Comparison of ENCODE assay signal across 16 mouse cellular contexts in genomic region chr12:83330056-83330455, GRCm38 (mm10).
"Had no signal": no experiment of that assay in that cellular context is flagged by ENCODE, and none has a peak within 500 bp of the region (broad histone marks: within the 10 kb centered on the region; RNA-seq: fewer than 3 reads in every experiment).

No protein-coding gene starts in this region.

- H3K9me3 ChIP-seq: limb, embryonic 13.5 days; midbrain, embryonic 12.5 days; neural tube, embryonic 13.5 days; stomach, embryonic 15.5 days had no signal

- H3K4me3 ChIP-seq: limb, embryonic 13.5 days; midbrain, embryonic 12.5 days; neural tube, embryonic 13.5 days; stomach, embryonic 15.5 days had no signal

- ATAC-seq: intestine, embryonic 16.5 days; midbrain, embryonic 16.5 days had no signal

- H3K27me3 ChIP-seq: limb, embryonic 13.5 days; midbrain, embryonic 12.5 days; neural tube, embryonic 13.5 days; stomach, embryonic 15.5 days had no signal

- H3K36me3 ChIP-seq: limb, embryonic 13.5 days; midbrain, embryonic 12.5 days; neural tube, embryonic 13.5 days; stomach, embryonic 15.5 days had no signal

- H3K27ac ChIP-seq: kidney, postnatal 0 days; limb, embryonic 13.5 days; liver, embryonic 14.5 days; midbrain, embryonic 12.5 days; neural tube, embryonic 13.5 days; stomach, embryonic 15.5 days had no signal

- H3K9ac ChIP-seq: limb, embryonic 13.5 days; liver, embryonic 14.5 days; midbrain, embryonic 12.5 days; neural tube, embryonic 13.5 days; stomach, embryonic 15.5 days had no signal

- H3K4me1 ChIP-seq: stomach, embryonic 15.5 days had no signal

- H3K4me2 ChIP-seq: limb, embryonic 13.5 days; midbrain, embryonic 12.5 days; neural tube, embryonic 13.5 days; stomach, embryonic 15.5 days had no signal

- DNase-seq: kidney, adult 8-10 months; kidney, postnatal 4 days; left cerebral cortex, postnatal 4 days; lung, adult 18-20 months; lung, postnatal 10 days; right cerebral cortex, postnatal 14 days; thymus, adult 2 months; thymus, postnatal 25 days had no signal
